Mouse (Mus musculus) erythroblast, embryonic 14.5 days (primary cell): ENCODE data around the gene Ruvbl2.

ENCODE experiments used
- GATA1 ChIP-seq: IDR thresholded peaks from 2 replicates; pipeline ENCODE4 v1.6.1; 2012; ENCODE audit warnings: low read length, inconsistent platforms, mixed read lengths
- TAL1 ChIP-seq: IDR thresholded peaks from 3 replicates; pipeline ENCODE4 v1.6.1; 2012; ENCODE audit warnings: low read length, inconsistent platforms, mixed read lengths

- TF ChIP-seq TAL1 (no peak), GATA1 (no peak)
Observed at GRCm38 (mm10) chr7:45374620-45375019, 63.3 kb downstream of the Ruvbl2 start.
